Mouse (Mus musculus): ENCODE data around the gene Fhad1.

Gene Fhad1

DNA sequence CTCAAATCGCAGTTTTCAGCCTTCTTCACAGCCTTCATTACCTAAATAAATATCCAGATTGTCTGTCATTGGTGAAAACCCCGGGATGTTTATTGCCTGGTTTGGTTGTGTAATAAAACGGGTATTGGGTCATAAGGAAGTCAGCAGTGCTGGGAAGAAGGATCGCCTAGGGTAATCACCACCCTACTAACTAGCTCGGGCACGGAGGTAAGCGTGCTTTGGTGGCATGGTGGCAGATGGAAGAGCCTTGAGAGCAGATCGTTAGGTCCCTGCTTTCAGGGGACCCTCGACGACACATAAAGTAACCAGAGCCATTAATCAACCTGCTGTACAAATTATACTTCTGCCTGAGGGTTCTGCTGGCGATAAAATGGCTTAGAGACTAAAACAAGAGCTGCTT, 36.3 kb downstream of the Fhad1 start:
- no peak for DNase-seq (ENCODE audit: extremely low read depth, low read depth)

DNA sequence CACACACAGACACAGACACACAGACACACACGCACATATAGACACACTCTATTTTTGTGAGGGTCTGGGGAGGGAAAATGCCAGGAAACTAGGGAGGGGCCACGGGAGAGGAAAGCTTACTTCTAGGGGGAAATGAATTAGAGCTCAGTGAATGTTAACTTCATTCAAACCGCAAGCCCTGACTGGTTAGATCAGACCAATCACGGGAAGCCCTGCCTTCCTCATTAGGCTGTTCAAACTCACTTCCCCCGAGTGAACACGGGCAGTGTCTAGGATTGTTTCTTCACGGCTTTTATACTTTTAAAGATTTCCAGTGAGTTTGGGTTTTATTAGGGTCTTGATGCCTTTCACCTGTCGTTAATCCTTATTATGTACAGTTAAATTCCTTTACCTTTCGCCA, 37.5 kb downstream of the Fhad1 start:
- no peak for DNase-seq (ENCODE audit: extremely low read depth, low read depth)

GRCm38 (mm10) chr4:141976163-141976562, 38.7 kb downstream of the Fhad1 start:
- DNase-seq (ENCODE audit: extremely low read depth, low read depth): no peak

- DNase-seq (ENCODE audit: extremely low read depth, low read depth): no peak
Observed at GRCm38 (mm10) chr4:141964575-141964974, 50.3 kb downstream of the Fhad1 start.

- DNase-seq (ENCODE audit: extremely low read depth, low read depth): no peak
Observed at GRCm38 (mm10) chr4:141963907-141964306, 51.0 kb downstream of the Fhad1 start.

DNA sequence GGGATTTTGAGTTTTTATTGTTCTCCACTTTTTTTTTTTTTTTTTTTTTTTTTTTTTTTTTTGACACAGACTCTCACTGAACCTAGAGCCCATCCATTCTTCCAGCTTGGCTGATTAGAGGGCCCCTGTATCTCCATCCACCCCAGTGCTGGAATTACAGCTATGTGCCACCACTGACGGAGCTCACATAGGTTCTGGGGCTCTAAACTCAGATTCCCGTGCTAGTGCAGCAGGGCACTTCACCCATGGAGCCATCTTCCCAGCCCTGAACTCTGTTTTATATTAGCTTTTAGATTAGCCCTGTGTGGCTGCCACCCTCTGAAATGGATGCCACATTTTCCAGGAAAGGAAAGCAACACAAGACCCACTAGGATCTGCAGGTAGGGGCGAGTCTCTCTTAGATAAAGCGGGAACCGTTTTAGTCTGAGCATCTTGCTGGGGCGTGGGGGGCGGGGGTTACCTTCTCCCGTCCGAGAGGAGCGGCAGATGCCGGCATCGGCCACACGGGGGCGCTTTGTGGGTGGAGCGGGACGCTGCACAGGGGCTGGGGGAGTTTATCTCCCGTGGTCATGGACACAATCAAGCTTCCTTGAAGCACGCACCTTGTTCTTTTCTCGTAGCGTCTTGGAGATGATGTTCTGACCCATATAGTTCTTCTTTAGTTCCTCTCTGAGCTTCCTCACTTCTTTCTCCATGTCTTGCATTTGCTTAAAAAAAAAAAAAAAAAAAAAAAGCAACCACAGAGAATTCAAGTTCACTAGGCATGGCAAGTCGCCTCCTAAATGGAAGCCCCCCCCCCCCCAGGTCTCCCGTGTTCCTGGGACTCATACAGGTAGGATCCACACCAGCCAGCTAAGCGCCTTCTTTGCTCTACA, 51.8 kb downstream of the Fhad1 start:
- no peak for DNase-seq (ENCODE audit: extremely low read depth, low read depth)

DNA sequence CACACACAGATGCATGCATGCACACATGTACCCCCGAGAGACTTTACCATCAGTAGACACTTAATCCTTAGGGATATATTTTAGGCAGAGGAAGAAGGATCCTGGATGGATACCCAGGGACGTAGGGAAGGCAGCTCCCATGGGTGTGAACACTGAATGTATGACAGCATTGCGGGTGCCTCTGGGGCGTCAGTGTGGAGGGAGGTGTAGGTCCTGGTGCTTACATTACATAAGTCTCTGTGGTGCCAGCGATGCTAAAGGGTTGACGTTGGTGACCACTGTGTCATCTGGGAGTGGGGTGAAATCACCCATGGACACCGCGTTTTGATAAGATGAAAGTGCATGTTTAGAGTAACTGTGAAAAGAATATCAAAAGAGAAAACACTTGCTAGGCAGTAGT, 54.8 kb downstream of the Fhad1 start:
- DNase-seq (ENCODE audit: extremely low read depth, low read depth): no peak

DNA sequence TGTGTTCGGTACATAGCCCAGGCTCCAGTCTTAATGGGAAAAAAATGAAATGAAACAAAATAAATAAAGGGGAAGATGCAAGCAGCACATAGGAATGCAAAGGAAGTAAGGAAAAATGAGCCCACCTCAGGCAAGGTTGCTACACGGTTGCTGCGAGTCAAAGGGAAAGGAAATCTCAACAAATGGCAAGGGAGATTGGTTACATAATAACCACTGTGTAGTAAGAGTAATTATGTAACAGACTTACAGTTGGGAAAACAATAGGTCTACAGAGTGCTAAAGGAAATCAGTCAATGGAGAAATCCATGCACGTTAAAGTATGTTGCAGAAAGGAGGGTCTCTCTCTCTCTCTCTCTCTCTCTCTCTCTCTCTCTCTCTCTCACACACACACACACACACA, 55.3 kb downstream of the Fhad1 start:
- DNase-seq (ENCODE audit: extremely low read depth, low read depth): no peak

DNA sequence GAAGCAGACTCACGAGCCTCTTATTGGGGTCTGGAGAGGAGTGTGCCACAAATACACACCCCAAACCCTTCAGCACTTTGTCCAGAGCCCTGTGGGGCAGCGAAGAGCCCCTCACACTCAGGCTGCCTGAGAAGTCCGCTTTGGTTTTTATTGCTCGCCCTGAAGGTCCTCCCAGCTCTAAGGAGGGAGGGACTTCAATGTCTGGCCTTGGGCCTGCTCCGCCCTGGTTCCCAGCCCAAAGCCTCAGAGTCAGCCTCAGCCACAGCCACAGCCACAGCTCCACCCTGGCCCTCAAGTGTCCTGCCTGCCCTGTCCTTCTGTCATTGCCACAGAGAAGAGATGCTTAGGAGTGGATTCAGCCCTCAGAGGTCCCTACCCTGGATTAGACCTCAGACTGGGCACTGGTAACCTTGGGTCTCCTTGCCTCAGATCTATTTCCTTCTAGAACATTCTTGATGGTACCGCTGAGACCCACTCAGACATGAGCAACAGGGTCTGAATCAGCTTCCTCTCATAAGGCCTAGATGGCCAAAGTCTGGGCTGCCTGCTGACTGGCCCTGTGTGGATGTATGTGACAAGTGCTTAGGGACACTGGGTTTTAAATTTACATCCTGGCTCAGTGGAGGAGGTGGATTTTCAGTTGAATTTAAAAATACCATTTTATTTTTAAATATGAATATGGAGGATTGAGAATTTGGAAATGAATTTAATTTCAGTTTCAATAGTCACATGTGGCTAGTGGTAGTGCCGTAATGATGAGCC, 56.1 kb downstream of the Fhad1 start:
- no peak for DNase-seq (ENCODE audit: extremely low read depth, low read depth)

- DNase-seq (ENCODE audit: extremely low read depth, low read depth): peak; percentile 2
Observed at GRCm38 (mm10) chr4:141958188-141958587, 56.7 kb downstream of the Fhad1 start.

DNA sequence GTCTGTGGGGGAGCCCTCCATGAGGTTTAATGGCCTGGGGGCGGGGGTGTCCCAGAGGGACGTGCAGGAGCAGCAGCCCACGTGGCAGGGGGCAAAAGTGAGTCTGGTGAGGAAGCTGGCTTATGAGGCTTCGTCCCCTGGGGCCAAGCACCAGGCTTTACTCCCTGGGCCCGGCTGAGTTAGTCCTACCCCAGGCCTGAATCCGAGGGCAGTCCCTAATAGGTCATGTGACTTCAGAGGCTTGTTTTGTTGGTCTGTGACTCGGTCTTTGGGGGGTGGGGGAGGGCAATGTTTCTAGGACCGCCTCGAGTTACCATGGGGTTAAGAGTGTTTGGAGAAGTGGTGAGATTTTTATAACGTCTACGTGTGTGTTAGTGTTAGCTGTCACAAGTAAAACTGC, 57.1 kb downstream of the Fhad1 start:
- no peak for DNase-seq (ENCODE audit: extremely low read depth, low read depth)

GRCm38 (mm10) chr4:141956931-141957330, 58.0 kb downstream of the Fhad1 start:
- no peak for DNase-seq (ENCODE audit: extremely low read depth, low read depth)

DNA sequence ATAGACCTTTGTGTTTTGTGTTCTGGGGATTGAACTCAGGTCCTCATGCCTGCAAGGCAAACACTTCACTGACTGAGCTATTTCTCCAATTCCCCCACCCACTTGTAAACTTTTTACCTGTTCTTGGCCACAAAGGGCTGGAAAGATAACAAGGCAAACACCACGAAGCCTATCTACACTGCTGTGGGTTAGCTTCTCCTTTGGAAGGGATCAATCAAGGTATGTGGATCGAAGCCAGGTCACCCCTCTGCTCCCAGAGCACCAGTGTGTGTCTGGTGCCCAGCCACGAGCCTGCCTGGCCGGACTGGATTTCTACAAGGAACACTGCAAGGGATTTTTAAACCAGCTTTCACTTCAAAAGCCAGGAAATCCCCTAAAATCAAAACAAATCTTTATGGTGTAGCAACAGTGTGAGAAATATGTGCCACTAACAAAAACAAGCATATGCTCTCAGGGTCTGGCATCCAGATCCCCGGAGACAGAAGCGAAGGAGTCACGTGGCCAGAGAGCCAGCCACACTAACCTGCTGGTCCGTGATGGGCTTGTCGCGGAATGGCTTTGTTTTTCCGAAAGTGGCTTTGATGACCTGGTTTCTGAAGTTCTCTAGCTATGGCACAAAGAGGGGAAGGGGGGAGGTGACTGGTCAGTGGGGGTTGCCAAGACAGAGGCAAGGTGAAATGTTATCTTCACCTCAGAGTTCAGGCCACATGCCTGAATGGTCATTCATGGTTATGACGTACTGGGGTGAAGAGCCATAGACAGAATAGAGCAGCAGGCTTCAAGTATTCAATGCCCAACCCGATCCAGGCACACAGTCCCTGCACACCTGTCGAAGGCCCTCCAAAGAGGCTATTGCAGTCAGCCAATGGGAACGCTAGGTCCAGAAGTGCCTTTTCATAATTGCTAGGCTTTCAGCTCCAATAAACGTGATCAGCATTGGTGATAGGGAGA, 59.8 kb downstream of the Fhad1 start:
- no peak for DNase-seq (ENCODE audit: extremely low read depth, low read depth)

DNA sequence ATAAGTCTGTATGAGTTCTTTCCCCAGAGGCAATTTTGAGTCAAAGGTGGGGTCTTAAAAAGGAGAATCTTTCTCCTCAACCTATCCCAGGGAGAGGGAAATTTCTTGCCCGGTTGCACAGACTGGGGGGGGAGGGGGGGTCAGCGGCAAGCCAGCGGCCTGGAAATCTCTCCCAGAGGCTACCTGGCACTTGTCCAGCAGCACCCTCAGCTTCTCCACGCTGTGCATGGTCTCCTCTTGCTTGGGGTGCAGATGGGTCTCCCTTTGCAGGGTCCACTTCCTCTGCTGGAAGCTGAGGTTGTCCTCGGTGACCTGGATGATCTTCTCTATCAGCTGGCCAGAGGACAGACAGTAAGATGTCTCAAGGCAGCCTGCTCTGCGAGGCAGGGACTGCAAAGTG, 61.0 kb downstream of the Fhad1 start:
- DNase-seq (ENCODE audit: extremely low read depth, low read depth): no peak

DNA sequence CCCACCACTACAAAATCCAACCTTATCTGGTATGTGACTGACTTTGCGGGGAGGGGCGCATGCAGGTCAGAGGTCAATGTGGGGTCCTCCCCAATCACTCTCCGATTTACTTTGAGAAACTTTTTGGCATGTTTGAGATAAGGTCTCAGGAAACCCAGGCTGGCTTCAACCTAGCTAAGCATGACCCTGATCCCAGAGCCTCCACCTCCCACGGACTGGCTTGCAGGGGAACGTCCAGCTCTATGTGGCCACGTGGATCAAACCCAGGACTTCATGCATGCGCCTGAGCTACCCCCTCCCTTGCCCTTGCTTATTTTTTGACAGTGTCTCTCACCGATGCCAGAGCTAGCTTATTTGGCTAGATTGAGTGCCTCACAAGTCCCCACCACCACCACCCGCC, 61.6 kb downstream of the Fhad1 start:
- no peak for DNase-seq (ENCODE audit: extremely low read depth, low read depth)

DNA sequence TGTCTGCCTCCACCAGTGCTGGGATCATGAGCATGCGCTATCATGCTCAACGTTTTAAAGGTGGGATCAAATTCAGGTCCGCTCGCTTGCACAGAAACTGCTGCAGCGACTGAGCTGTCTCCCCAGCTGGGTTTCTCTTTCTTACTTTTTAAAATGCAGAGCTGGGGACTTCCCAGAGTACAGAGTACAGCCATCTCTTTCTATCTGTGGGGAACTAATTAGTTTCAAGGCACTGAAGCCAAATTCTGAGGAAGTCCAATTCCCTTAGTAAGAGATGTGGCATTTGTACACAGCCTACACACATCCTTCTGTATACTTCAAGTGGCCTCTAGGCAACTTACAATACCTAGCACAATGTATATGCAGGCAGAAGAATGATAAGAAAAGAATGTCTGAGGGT, 62.1 kb downstream of the Fhad1 start:
- DNase-seq (ENCODE audit: extremely low read depth, low read depth): no peak

GRCm38 (mm10) chr4:141952114-141952513, 62.8 kb downstream of the Fhad1 start:
- DNase-seq (ENCODE audit: extremely low read depth, low read depth): no peak

GRCm38 (mm10) chr4:141949436-141949835, 65.4 kb downstream of the Fhad1 start:
- no peak for DNase-seq (ENCODE audit: extremely low read depth, low read depth)

- no peak for DNase-seq (ENCODE audit: extremely low read depth, low read depth)
Observed at GRCm38 (mm10) chr4:141948822-141949221, 66.1 kb downstream of the Fhad1 start.

DNA sequence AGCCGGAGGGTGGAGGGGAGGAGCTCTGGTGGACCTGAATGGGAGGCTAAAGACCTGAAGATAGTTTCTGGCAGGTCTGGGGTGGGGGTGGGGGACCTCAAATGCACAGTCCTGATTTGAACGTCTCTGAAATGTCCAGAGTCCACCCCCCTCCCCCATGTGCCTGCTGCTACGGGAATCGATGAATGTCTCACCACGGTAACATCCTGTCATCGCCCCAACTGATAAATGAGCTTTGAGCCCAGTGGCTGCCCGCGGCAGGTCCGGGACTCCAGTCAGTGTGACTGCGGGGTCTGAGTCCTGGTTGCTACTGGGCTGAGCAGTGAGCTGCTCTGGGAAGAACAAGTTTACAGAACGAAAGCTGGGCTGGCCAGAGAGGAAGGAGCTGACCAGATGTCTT, 72.5 kb downstream of the Fhad1 start:
- no peak for DNase-seq (ENCODE audit: extremely low read depth, low read depth)

DNA sequence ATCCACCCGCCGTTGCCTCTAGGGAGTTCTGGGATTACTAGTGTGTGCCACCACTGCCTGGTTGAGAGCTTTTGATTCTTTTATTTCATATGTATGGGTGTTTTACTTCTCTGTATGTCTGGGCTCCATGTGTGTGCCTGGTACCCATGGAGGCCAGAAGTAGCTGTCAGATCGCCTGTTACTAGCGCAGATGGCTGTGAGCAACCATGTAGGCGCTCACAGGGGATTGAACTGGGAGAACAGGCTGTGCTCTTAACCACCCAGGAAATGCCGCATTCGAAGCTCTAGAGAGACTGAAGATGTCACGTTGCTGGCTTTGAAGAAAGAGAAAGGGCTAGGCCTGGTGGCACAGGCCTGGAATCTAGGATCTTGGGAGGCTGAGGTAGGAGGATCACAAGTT, 73.6 kb downstream of the Fhad1 start:
- DNase-seq (ENCODE audit: extremely low read depth, low read depth): no peak

GRCm38 (mm10) chr4:141938535-141938934, 76.3 kb downstream of the Fhad1 start:
- DNase-seq (ENCODE audit: extremely low read depth, low read depth): no peak

All from MEL-GATA-1-ER (cell line).